Mouse (Mus musculus) hindlimb bud, embryonic 11.5 days (tissue): ENCODE results near the gene Zfp810.
A peak's percentile ranks its signal among the peaks of the same experiment; 100 is the strongest.
"Not testable (repeated sequence)": the region's sequence is repeated elsewhere in the genome, so short reads cannot be mapped to it uniquely, and the experiment has no call there.

Experiments used
- DNase-seq: peaks from one replicate; pipeline ENCODE4 v3.0.0-alpha.2; 2012; ENCODE audit warnings: low read depth, low spot score; ENCODE audit errors: extremely low spot score

The Zfp810 gene

DNA sequence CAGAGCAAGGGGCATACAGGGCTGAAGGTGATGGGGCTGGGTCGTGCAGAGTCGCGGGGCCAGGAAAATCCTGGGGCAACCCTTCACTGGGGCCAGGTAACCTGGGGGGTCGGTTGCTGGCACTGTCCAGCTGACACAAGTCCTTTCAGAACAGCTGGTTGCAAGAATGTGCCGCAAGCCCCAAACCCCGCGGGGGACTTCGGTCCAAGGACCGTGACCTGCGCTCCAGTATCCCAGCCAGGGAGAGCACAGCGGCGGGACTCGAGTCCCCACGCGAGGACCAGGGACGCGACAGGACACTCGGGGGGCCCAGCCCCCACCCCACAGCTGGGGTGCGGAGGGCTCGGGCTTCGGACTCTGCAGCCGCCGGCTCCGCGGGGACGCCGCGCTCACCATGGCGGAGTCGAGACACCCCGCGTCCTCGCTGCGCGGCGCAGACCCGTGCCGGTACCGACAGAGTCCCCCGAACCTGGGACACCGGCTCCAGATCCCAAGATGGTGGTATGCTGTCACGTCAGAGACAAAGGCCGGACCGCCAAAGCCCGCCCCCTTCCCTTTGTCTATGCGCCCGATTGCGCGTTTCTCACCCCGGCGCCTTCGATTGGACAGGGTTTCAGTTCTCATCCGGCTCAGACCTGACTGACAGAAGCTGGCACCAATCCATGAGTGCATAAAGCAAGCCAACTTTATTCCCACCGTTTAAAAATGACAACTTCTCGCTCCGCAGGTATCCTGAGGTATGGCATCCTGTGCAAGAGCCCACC lies at the start of gene Zfp810:
Gene Zfp810, minus strand, starts transcription at position 493 of the 764 bp plus-strand sequence.
- peak; percentile 98 for DNase-seq

DNA sequence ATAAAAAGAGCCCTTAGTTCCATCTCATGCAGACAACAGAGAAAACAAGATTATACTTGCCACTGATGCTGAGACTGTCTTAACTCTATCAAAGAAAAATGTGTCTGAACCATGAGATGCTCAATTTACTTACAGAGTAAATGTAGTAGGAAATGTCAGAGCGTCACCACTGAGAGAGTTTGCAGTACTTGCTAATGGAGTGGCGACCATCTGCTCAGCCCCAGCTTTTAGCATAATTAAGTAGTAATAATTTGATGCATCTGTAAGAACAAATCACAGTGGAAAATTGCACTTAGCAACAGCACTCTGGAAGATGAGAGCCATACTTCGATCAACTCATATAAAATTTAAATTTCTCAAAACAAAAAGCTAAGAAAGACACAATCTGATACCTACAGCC lies 48.5 kb upstream of the Zfp810 start:
- DNase-seq = no peak

DNA sequence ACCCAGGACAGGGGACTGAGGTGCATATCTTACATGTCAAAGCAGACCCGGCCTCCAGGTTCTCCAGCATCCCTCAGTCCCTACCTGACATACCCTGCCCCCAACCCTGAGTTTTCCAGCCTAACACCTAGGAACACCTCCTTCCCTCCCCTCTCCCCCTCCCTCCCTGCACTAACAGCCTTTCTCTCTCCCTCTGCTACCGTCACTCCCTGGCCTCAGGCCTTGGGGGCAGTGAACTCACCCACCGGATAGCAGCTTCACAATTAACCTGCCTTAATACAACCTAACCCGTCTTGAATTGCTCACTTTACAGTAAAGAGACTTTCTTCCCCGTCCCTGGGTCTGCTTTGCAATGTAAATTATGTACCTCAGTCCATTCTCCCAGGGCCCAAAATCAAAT lies 46.5 kb upstream of the Zfp810 start:
- DNase-seq = no peak

DNA sequence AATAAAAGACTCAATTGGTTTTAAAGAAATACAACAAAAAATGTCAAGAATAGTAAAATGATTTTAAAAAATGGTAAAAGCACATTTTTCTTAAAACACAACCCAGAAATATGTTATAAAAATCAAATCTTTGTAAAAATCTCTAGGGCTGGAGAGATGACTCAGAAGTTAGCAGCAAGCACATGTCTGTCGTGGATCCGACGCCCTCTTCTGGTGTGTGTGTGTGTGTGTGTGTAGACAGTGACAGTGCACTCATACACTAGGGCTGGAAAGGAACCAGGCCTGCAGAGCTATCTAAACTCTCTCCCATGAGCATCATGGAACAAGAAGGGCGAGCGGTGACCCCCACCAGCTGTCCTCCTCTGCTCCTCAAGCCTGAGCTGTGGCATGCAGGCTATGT lies 46.0 kb upstream of the Zfp810 start:
- no peak for DNase-seq

DNA sequence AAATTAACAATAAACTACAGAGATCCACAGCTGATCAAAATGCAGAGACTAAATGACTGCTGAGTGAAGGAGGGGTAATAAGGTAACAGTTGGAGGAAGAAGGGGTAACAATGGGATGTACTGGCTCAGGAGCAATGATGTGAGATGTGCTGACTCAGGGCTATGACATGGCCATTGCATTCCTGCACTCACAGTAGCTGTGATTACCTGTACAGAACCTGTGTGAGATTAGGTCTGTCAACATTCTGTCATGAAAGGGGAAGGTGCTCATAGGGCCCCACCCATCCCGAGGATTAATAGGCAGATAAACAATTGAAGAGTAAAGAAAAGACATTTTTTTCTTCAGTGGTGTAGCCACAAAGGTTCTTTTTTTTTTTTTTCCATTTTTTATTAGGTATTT lies 32.9 kb upstream of the Zfp810 start:
- no peak for DNase-seq

DNA sequence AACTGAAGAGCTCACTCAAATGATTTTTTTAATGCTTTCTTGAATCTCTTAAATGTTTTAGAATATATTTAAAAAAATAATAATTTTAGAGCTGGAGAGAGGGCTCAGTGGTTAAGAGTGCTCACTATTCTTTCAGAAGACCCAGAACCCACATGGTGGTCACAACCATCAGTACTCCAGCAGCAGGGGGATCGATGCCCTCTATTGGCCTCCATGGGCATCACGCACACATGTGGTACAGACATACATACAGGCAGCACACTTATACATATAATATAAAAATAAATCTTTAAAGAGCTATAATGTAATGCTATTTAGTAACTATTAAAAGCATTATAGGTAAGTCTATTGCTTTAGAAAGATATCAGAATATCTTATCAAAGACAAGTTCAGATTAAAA lies 29.8 kb upstream of the Zfp810 start:
- DNase-seq = no peak

DNA sequence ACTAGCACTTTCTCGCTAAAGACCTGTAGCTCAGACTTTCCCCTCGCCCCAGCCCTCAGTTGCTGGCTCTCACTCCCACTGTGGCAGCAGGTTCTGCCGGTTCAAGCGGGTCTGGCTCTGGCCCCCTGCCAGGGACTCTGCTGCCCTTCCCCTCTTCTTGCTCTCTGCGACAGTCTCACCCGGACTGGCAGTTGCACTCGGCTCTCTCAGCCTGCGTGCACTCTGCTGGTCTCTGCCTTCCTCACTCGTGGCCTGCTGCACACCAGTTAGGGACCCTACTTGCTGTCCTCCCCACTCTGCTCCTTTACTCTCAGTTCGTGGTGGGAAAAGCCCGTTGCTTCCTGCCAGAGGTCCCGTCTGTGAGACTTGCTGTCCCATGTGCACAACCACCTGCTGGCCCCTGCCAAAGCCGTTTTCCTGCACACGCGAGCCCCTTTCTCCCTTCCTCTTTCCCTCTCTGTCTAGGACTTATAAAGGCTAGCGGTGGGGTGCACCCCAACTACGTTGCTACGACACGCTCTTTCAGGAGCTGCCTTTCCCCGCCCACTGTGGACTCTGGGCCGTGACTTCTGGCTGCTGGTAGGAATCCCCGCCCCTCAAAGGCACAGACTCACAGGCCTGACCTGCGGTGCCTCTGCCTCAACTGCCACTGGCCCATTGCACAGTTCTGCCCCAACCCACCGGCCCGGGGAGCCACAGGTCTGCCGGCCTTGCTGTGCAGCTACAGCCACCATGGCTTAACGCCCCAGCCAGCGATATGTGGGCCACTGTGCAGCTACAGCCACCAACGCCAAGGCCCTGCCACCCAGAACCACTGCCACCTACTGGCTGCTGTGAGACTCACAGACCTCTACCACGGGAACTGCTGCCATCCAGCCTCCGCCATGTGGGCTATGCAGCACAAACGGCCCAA lies 20.3 kb upstream of the Zfp810 start:
- no peak for DNase-seq

DNA sequence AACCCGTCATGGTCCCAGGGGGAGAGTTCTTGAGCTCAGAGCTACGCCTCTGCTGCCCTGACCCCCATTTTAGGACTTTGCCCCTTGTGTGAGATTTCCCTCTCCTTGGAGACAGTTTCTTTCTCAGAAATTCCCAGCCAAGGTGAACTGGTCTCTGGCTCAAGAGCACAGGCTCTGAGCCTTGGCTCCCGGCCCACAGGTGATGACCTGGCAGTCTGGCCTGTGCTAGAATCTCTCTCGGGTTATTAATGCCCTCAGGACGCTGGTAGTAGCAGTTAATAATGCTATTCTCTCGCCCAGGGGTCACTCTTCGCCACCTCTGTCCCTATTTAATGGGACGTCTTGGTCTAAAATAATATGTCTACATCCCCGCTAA lies 19.6 kb upstream of the Zfp810 start:
- no peak for DNase-seq

DNA sequence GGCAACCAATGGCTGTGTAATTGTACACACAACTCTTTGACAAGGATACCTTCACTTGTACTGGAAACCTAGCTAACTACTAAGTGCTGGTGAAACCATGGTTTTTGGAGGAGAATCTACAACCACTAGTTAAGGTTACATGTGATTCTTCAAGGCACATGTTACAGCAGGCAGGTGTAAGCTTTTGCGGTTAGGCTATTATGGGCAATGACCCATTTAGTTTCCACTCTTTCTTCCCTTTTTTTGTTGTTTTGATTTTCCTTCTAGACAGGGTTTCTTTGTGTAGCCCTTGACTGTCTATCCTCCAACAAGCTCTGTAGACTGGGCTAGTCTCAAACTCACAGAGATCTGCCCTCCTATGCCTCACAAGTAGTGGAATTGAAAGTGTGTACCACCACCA lies 17.1 kb upstream of the Zfp810 start:
- no peak for DNase-seq

DNA sequence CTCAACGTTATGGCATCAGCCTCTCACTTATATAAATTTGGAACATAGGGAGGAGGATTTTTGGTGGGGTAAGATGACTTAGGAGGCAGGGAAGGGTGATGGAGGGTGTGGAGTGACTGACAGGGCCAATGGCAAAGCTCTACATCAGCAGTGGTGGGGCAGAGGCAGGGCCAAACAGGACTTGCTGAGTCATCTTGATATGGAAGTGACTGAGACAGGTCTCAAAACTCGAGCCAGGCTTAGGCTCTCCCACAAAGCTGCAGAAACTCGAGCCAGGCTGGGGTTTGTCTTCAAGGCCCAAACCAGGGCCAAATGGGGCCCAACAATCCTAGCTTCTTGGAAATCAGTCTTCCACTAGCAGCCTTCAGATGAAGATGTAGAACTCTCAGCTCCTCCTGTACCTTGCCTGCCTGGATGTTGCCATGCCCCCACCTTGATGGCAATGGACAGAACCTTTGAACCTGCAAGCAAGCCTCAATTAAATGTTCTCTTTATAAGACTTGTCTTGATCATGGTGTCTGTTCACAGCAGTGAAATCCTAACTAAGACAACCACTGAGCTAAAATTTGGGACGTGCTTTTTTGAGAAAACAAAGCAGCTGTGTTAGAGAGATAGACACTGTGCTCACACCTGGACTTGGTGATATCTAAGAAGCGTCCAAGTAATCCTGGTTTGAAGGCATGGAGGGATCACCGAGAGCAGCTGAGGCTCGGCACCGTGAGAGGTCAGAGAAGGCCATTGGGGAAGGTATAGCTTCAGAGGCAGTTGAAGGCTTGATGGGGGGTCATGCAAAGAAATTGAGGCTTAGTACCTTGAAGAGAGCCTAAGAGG lies 15.1 kb upstream of the Zfp810 start:
- no peak for DNase-seq

DNA sequence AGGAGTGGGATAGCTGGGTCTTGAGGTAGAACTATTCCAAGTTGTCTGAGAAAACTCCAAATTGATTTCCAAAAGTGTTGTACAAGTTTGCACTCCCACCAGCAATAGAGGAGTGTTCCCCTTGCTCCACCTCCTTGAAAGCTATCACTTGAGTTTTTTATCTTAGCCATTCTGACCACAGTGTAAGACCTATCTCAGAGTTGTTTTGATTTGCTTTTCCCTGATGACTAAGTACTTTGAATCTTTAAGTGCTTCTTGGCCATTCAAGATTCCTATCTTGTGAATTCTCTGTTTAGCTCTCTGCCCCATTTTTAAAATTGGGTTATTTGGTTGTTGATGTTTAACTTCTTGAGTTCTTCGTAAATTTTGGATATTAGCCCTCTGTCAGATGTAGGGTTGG lies 11.7 kb upstream of the Zfp810 start:
- DNase-seq = no peak

DNA sequence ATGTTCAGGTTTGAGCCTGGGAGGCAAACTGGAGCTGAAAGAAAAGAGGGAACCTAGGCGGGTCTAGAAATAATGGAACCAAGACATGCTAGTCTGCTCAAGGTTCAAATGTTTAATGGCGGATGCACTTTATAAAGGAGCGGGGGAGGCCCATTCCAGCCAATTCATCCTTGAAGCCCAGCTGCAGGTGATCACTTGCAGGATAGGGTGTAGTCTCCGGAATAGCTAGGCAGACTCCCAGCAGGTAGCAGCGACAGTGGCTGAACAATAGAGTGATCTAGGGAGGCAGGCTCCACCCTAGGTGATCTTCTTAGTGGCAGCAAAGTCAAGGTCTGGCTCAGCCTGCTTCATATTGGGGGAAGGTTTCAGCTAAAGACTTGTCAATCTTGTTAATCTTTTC lies 8.6 kb upstream of the Zfp810 start:
- not testable (repeated sequence) for DNase-seq

DNA sequence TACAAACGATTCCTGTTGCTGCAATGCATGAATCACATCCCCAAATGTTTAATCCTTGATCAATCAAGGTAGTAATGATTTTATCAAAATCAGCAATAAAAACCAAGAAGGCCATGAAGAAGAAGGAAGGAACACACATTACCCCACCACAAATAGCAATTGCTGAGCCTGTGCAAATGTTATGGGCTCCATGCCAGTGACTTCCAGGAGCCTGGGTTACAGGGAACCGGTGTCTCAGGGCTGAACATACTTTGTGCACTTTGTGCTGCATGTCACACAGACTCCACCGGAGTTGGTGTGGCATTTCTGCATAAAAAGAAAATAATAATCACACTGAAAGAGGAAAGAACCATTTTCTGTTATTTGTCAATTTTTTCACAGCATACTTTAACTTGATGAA lies 6.6 kb upstream of the Zfp810 start:
- DNase-seq = no peak

DNA sequence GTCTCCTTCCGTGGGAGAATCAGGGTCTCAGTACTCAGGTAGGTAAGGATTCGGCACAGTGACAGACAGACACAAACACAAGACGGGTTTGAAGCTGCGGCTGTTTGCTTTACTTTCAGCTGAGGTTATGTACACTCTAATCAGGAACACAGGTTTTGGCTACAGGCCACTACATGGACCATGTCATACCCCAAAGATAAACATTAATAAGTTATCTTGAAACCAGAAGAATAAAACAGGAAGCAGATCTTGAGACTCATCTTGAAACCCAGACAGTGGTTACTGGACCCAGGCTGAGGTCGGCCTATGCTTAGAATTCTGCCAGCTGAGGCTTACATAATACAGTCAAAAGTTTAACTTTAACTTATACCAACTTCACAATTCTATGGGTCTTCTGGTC lies 5.8 kb upstream of the Zfp810 start:
- no peak for DNase-seq

DNA sequence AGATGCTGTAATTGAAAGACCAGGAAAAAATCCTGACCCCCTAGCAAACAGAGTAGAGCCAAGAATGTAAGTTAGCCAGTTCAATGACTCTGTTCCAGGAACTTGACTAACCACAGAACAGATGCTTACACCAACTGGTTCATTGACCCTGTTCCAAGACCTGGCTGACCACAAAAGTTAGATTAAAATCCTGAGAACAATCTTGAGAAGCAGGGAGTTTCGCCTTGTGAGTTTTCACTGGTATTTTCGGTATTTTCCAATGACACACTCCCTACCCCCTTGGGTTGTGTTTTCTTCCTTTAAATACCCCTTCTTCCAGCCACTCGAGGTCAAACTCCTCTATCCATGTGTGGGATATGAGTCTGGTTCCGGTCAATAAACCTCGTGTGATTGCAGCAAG lies 2.2 kb upstream of the Zfp810 start:
- no peak for DNase-seq

DNA sequence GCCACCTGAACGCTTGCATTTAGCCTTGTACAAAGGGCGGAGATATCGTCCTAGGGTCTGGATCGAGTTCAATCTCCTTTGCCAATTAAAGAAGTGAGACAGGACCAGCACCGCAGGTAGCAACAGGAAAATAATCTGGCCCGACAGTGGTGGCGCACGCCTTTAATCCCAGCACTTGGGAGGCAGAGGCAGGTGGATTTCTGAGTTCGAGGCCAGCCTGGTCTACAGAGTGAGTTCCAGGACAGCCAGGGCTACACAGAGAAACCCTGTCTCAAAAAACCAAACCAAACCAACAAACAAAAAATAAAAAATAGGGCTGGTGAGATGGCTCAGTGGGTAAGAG lies 443 bp upstream of the Zfp810 start:
- DNase-seq = not testable (repeated sequence)

DNA sequence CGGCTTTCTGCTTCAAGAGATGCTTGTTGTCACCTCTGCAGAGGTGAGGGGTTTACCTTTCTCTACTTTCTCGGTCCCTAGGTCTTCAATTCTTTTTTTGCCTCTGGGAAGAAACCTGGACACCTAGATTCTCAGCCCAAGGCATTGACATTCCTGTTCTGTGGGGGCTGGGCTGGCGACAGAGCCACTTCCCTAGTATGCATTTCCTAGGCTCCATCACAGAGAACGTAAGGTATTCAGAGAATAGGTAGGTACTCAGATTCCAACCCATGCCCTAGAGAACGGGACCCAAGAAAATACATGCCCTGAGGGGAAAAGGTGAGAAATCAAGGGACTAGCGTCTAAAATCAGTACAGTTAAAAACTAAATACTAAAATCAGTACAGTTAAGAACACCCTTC lies 722 bp downstream of the Zfp810 start:
- no peak for DNase-seq

DNA sequence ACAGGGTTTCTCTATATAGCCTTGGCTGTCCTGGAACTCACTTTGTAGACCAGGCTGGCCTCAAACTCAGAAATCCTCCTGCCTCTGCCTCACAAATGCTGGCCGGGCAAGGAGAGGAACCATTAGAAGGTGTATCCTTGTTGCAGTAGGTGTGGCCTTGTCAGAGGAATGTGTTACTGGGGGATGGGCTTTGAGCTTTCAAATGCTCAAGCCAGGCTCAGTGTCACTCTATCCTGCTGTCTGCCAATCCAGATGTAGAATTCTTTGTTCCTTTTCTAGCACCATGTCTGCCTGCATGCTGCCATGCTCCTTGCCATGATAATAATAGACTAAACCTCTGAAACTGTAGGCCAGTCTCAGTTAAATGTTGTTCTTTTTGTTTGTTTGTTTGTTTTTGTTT lies 5.2 kb downstream of the Zfp810 start:
- no peak for DNase-seq

DNA sequence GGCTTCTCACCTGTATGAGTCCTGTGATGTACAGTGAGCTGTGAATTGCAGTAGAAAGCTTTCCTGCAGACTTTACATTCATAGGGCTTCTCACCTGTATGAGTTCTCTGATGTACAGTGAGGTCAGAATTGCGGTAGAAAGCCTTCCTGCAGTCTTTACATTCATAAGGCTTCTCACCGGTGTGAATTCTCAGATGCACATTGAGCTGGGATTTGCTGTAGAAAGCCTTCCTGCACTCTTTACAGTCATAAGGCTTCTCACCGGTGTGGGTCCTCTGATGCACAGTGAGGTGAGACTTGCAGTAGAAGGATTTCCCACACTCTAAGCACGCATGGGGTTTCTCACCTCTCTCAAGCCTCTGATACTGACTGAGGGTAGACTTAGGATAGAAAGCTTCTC lies 28.7 kb downstream of the Zfp810 start:
- no peak for DNase-seq

DNA sequence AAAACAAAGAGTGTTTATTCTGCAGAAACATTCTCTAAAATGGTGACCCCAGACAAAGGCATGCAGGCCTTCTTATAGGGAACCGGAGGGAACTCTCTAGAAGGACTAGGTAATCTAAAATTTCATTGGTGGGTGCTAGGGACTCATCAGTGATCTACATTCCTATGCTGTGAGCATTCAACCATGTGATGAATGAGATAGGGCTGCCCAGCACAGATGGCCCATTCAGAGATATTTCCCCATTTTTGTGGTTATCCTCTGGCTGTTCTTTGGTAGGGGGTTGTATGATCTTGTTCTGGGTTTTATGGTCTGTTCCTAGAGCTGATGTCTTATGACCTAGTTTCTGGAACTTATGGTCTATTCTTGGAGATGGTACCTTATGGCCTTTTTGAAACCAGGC lies 38.6 kb downstream of the Zfp810 start:
- DNase-seq = no peak

DNA sequence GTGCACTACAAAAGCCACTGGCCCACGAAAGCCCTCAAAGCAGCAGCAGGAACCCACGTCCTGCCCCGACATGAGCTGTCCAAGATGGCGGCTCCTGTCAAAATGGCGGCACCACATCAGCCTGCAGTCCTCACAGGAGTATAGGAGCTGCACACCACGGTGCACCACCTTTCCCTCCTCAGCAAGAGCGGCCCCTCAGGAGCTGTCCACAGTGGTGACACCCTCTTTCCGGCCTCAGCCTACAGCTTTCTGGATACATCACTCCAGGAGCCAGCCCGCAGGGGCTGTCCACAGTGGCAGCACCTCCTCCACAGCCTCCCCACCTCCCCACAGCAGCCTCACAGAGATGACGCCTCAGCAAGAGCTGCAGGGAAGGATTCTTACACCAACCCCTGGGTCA lies 44.8 kb downstream of the Zfp810 start:
- DNase-seq = no peak

DNA sequence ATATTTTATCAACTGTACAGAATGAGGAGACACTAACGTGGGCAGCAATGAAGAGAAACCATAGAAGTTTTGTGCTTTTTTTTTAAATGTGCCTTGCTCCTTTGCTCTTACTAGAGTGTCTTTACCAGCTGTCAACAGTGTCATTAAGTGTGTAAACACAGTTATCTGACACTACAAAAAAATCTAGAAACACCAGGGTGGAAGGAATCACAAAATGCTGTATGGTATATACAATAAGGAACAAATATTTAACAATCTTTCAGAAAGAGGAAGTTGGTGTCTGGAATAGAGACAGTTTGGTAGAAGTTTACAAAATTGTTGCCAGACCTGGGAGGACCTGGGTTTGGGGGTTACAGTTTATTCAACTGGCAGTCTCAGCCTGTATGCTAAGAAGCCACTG lies 45.9 kb downstream of the Zfp810 start:
- no peak for DNase-seq
